ENCODE assay signal across 23 mouse cellular contexts in genomic region chr3:115884086-115884485, GRCm38 (mm10). TPM values are rescaled to one million over a fixed set of nuclear protein-coding genes. Genes with fewer than 3 reads are reported as not detected.
DNase-seq lines count a peak whose midpoint lies in the region; ATAC-seq and TF ChIP-seq lines count a peak whose summit lies in the region.
"Had no signal": no experiment of that assay in that cellular context is flagged by ENCODE, and none has a peak within 500 bp of the region (broad histone marks: within the 10 kb centered on the region; RNA-seq: fewer than 3 reads in every experiment).

No protein-coding gene starts in this region.

- no peaks in the 10 kb centered on the region for H3K27me3 ChIP-seq in lung, postnatal 0 days (replicated peaks; ENCODE audit: insufficient read depth, low read length)
- H3K27me3 ChIP-seq: embryonic facial prominence, embryonic 12.5 days; forebrain, embryonic 12.5 days; Patski had no signal

- WGBS in lung, postnatal 0 days = 67% methylated on average over 1 of the region's 1 CpGs

- H3K4me2 ChIP-seq in lung, postnatal 0 days (replicated peaks; ENCODE audit: low read depth, low read length) = no peak overlapping the region
- H3K4me2 ChIP-seq: embryonic facial prominence, embryonic 12.5 days; forebrain, embryonic 12.5 days had no signal

- TF ChIP-seq CTCF in lung, postnatal 0 days (IDR thresholded peaks at IDR 0.05) = no peak

- H3K27ac ChIP-seq in lung, postnatal 0 days (ENCODE audit: low read length) = no peak overlapping the region
- H3K27ac ChIP-seq: embryonic facial prominence, embryonic 10.5 days; embryonic facial prominence, embryonic 12.5 days; forebrain, embryonic 10.5 days; forebrain, embryonic 12.5 days had no signal

- DNase-seq in lung, postnatal 0 days (ENCODE audit: low spot score) = peak; percentile 44
- no peak for DNase-seq in lung, postnatal 25 days (ENCODE audit: low spot score)
- DNase-seq in NIH3T3 (ENCODE audit: low read depth) (peak; percentile 17), adipocyte (ENCODE audit: low spot score) (peak; percentile 49)
- no peak for DNase-seq in embryo, embryonic 9.5 days (ENCODE audit: extremely low spot score)
- DNase-seq: adrenal gland, adult 2 months; adrenal gland, postnatal 10 days; adrenal gland, postnatal 25 days; cerebellum, adult 11 months; cerebellum, adult 18-20 months; cerebellum, adult 8-10 months; cerebellum, adult 9-11 months; cerebellum, postnatal 14 days; cerebellum, postnatal 36 days; embryo, embryonic 11 days had no signal

- ATAC-seq in lung, postnatal 0 days = no peak
- ATAC-seq in monocyte, adult 5-6 weeks (replicated peaks; ENCODE audit: insufficient number of reproducible peaks, low FRiP score, low TSS enrichment, poor library complexity, severe bottlenecking) = no peak
- ATAC-seq: forebrain, embryonic 14.5 days; forebrain, embryonic 16.5 days; Patski had no signal

- TF ChIP-seq EP300 in lung, postnatal 0 days (IDR thresholded peaks at IDR 0.05) = 0 out of 2 replicates have a peak, but pooled peaks have one; percentile 20

- H3K4me1 ChIP-seq in lung, postnatal 0 days (ENCODE audit: insufficient read depth, low read depth, low read length) = no peaks in the 10 kb centered on the region

- H3K9ac ChIP-seq in lung, postnatal 0 days (replicated peaks; ENCODE audit: low read depth) = no peak overlapping the region
- H3K9ac ChIP-seq: embryonic facial prominence, embryonic 12.5 days; forebrain, embryonic 12.5 days had no signal

- H3K36me3 ChIP-seq in lung, postnatal 0 days (ENCODE audit: insufficient read depth, low read length) = no peaks in the 10 kb centered on the region
- H3K36me3 ChIP-seq: embryonic facial prominence, embryonic 10.5 days; embryonic facial prominence, embryonic 12.5 days; forebrain, embryonic 12.5 days had no signal

- no peak overlapping the region for H3K4me3 ChIP-seq in lung, postnatal 0 days (ENCODE audit: low read depth, low read length)
- H3K4me3 ChIP-seq: embryonic facial prominence, embryonic 10.5 days; embryonic facial prominence, embryonic 12.5 days; forebrain, embryonic 10.5 days; forebrain, embryonic 12.5 days had no signal

- no peaks in the 10 kb centered on the region for H3K9me3 ChIP-seq in lung, postnatal 0 days (ENCODE audit: low read length)
- H3K9me3 ChIP-seq: embryonic facial prominence, embryonic 10.5 days; embryonic facial prominence, embryonic 12.5 days; forebrain, embryonic 10.5 days; forebrain, embryonic 12.5 days had no signal

RNA-seq across cellular contexts. Expression of gene Dph5, which starts 3.6 kb away (rescaled TPM):
- 12.6 and 12.7 TPM in 2 replicates for polyA plus RNA-seq in lung, postnatal 0 days (2015; fragmentation: Nextera tagmentation; extraction: Ambion mirVana)
- 29.4 to 35.9 TPM (median 30.0 TPM) in 3 replicates for total RNA-seq in monocyte, adult 5-6 weeks (2017)

Comparison
In these comparisons a context has a peak if more than half of its experiments do, and no peak if none do; other contexts are left out.
1. DNase-seq: peak in lung, postnatal 0 days (single experiment), NIH3T3 (single experiment) and adipocyte (single experiment); none in lung, postnatal 25 days (single experiment) and embryo, embryonic 9.5 days (single experiment).